Mouse (Mus musculus): Measurements from ENCODE around the gene Sema3d.

The Sema3d gene

GRCm38 (mm10) chr5:12634227-12634980 is 251.2 kb downstream of the Sema3d start:
- no peak for DNase-seq (ENCODE audit: low spot score)

GRCm38 (mm10) chr5:12637763-12638468 is 254.7 kb downstream of the Sema3d start:
- DNase-seq (ENCODE audit: low spot score), result no peak
